ENCODE assay signal across 22 mouse cellular contexts in the genomic region with DNA sequence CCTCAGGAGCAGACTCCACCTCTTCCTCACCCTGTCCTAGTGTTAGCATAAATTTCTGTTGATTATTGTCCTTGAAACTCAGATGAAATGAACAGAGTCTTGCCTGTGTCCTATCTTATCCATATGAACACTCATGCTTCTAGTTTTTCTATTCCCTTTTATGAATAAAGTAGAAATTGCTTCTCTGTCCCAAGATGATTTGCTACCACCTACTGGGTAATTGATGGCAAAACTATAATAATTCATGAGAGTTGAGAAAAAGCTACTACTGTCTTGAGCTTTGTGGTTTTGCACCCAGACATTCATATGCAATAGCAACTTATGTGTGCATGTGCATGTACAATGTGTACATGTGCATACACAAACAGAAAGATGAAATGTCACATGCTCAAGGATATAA. TPM values are rescaled to one million over a fixed set of nuclear protein-coding genes. Genes with fewer than 3 reads are reported as not detected.
"Had no signal": no experiment of that assay in that cellular context is flagged by ENCODE, and none has a peak within 500 bp of the region (broad histone marks: within the 10 kb centered on the region; RNA-seq: fewer than 3 reads in every experiment).

No protein-coding gene starts in this region.

- H3K27ac ChIP-seq: kidney, postnatal 0 days; limb, embryonic 10.5 days; limb, embryonic 13.5 days; liver, embryonic 13.5 days; neural tube, embryonic 13.5 days had no signal

- H3K9me3 ChIP-seq: limb, embryonic 10.5 days; limb, embryonic 13.5 days; liver, embryonic 13.5 days; neural tube, embryonic 13.5 days had no signal

- H3K27me3 ChIP-seq: limb, embryonic 13.5 days; liver, embryonic 13.5 days; neural tube, embryonic 13.5 days had no signal

- H3K9ac ChIP-seq: limb, embryonic 13.5 days; liver, embryonic 13.5 days; lung, embryonic 14.5 days; neural tube, embryonic 13.5 days had no signal

- DNase-seq: kidney, adult 2 months; kidney, postnatal 25 days; liver, embryonic 13.5 days; lung, embryonic 14.5 days; lung, postnatal 10 days; lung, postnatal 36 days; midbrain, embryonic 14.5 days; thymus, postnatal 36 days had no signal

- H3K36me3 ChIP-seq: limb, embryonic 10.5 days; limb, embryonic 13.5 days; liver, embryonic 13.5 days; neural tube, embryonic 13.5 days had no signal

- H3K4me1 ChIP-seq: limb, embryonic 10.5 days; liver, embryonic 13.5 days; neural tube, embryonic 13.5 days had no signal

- H3K4me3 ChIP-seq: limb, embryonic 10.5 days; limb, embryonic 13.5 days; liver, embryonic 13.5 days; myocyte; neural tube, embryonic 13.5 days had no signal

- H3K4me2 ChIP-seq: limb, embryonic 13.5 days; liver, embryonic 13.5 days; lung, embryonic 14.5 days; midbrain, embryonic 11.5 days; neural tube, embryonic 13.5 days had no signal

RNA-seq across cellular contexts. Expression of a gene that starts 8.0 kb away (rescaled TPM):
- total RNA-seq: megakaryocyte progenitor cell, adult 5-6 weeks; megakaryocyte-erythroid progenitor cell, adult 5-6 weeks; neutrophil, adult 5-6 weeks had no signal
- polyA plus RNA-seq: myocyte had no signal

RNA-seq across cellular contexts. Expression of a gene that starts 29.7 kb away (rescaled TPM):
- total RNA-seq: layer of hippocampus, postnatal 14 days; left cerebral cortex, postnatal 14 days; liver, adult 2 months; megakaryocyte progenitor cell, adult 5-6 weeks; megakaryocyte-erythroid progenitor cell, adult 5-6 weeks; neutrophil, adult 5-6 weeks had no signal
- polyA plus RNA-seq: limb, embryonic 10.5 days; limb, embryonic 13.5 days; liver, adult 2 months; liver, embryonic 16.5 days; lung, embryonic 14.5 days; midbrain, embryonic 11.5 days; midbrain, embryonic 14.5 days; myocyte; stomach, embryonic 14.5 days had no signal

RNA-seq across cellular contexts. Expression of a gene that starts 31.3 kb away (rescaled TPM):
- total RNA-seq: megakaryocyte-erythroid progenitor cell, adult 5-6 weeks had no signal
- polyA plus RNA-seq: liver, adult 2 months; myocyte had no signal
